Mouse (Mus musculus) lung, adult 18-20 months (tissue): ENCODE measurements around the gene Efna2.
"Not testable (repeated sequence)": the region's sequence is repeated elsewhere in the genome, so short reads cannot be mapped to it uniquely, and the experiment has no call there.

ENCODE experiments used
- DNase-seq, 2 experiments: peaks; one replicate each; pipeline ENCODE4 v3.0.0; 2022; ENCODE audit warnings: mixed read lengths in 2 of 2

Gene Efna2

GRCm38 (mm10) chr10:80194441-80194840 lies 15.2 kb downstream of the Efna2 start:
- no peak for DNase-seq

GRCm38 (mm10) chr10:80196167-80196566 lies 16.9 kb downstream of the Efna2 start:
- no peak for DNase-seq

- DNase-seq: no peak
These were observed 17.7 kb downstream of the Efna2 start for GRCm38 (mm10) chr10:80196778-80197581.

GRCm38 (mm10) chr10:80199440-80200008 lies 20.2 kb downstream of the Efna2 start:
- peak; percentile 79 to 89 for DNase-seq

- no peak for DNase-seq
These were observed 21.2 kb downstream of the Efna2 start for GRCm38 (mm10) chr10:80200485-80200884.

- DNase-seq: no peak
These were observed 24.8 kb downstream of the Efna2 start for GRCm38 (mm10) chr10:80204055-80204454.

GRCm38 (mm10) chr10:80207201-80207600 lies 27.9 kb downstream of the Efna2 start:
- DNase-seq: no peak

- DNase-seq: no peak
These were observed 28.4 kb downstream of the Efna2 start for GRCm38 (mm10) chr10:80207676-80208075.

GRCm38 (mm10) chr10:80208248-80208647 lies 29.0 kb downstream of the Efna2 start:
- no peak for DNase-seq

- DNase-seq: no peak
These were observed 29.6 kb downstream of the Efna2 start for GRCm38 (mm10) chr10:80208841-80209371.

- not testable (repeated sequence) for DNase-seq
These were observed 32.3 kb downstream of the Efna2 start for GRCm38 (mm10) chr10:80211547-80212103.

GRCm38 (mm10) chr10:80215048-80215772 lies 35.9 kb downstream of the Efna2 start:
- DNase-seq: no peak

- no peak for DNase-seq
These were observed 41.4 kb downstream of the Efna2 start for GRCm38 (mm10) chr10:80220676-80221075.

GRCm38 (mm10) chr10:80223137-80223536 lies 43.9 kb downstream of the Efna2 start:
- DNase-seq: not testable (repeated sequence)

GRCm38 (mm10) chr10:80226071-80226415 lies 46.8 kb downstream of the Efna2 start:
- no peak for DNase-seq

GRCm38 (mm10) chr10:80226416-80227165 lies 47.3 kb downstream of the Efna2 start, which contains the start of gene Mum1:
Gene Mum1 (plus strand): TSS chr10:80226434.
- DNase-seq: peak; percentile 99 to 100

GRCm38 (mm10) chr10:80227166-80227539 lies 47.9 kb downstream of the Efna2 start:
- DNase-seq: no peak

GRCm38 (mm10) chr10:80227877-80228775 lies 48.8 kb downstream of the Efna2 start:
- peak; percentile 24 to 33 for DNase-seq

GRCm38 (mm10) chr10:80236145-80236825 lies 57.0 kb downstream of the Efna2 start:
- DNase-seq: no peak

- no peak for DNase-seq
These were observed 57.7 kb downstream of the Efna2 start for GRCm38 (mm10) chr10:80237020-80237419.

- DNase-seq: no peak
These were observed 59.0 kb downstream of the Efna2 start for GRCm38 (mm10) chr10:80238306-80238705.
